Mouse (Mus musculus): ENCODE measurements at regions not wholly inside any gene's neighbourhood (a gene's known extent, or its start where the extent isn't known, plus 50 kb on each side); places are given as distances from the start of the nearest gene placed in this dataset.

DNA sequence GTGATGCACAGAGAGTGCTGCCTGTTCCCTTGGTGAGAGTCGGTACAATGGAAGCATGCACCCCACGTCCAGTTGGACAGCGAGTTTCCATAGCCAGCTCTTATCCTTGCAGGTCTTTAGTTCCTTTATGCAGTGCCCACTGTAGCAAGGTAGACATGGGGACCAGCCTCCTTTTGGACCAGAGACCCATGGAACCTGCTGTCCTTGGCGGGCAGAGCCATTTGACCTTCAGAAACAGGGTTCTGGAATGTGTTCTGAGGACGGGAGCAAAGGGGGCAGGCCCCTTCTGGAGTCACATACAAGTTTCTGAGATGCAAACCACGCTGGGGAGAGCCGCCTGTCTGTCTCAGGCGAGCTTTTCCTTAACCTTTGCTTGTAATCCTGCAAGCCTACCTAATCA, 188.1 kb downstream of the Emx2 start:
- no peak for DNase-seq (ENCODE audit: low spot score in 2 of 2)

DNA sequence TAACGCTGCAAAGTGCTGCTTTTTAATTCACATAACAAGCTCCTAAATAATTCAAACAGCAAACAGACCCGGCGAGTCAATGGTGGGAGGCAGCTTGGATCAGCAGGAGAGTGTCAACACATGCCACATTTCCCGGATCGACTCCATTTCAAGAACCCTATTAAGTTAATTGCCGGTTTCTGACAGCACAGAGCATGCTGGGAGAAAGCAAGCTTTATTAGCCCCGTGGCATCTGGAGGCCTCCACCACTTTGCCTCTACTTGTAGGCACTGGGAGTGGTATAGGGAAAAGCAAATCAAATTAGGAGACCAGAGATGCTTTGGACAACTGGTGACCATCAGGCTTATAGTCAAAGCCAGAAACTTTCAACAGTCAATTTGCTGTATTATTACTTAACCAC, 188.5 kb downstream of the Emx2 start:
- no peak for DNase-seq (ENCODE audit: low spot score in 2 of 2)

DNA sequence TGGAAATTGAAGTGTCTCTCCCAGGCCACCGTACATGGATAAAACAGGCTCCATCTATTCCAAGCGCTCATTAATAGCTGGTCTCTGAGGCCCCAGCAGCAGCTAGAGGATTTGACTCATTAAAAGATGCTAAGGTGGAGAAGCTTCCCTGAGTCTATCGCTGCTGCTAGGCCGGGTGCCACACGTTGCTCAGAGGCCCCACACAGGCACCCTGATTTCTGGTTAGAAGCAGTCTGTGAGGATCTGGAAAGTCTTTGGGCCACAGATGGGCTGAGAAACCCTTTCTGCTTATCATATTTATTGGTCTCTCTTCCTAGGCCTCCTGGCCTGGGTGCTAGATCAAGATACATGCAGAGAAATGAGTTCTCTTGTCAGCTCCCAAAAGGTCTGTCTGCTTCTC, 191.2 kb downstream of the Emx2 start:
- no peak for DNase-seq (ENCODE audit: low spot score in 2 of 2)

DNA sequence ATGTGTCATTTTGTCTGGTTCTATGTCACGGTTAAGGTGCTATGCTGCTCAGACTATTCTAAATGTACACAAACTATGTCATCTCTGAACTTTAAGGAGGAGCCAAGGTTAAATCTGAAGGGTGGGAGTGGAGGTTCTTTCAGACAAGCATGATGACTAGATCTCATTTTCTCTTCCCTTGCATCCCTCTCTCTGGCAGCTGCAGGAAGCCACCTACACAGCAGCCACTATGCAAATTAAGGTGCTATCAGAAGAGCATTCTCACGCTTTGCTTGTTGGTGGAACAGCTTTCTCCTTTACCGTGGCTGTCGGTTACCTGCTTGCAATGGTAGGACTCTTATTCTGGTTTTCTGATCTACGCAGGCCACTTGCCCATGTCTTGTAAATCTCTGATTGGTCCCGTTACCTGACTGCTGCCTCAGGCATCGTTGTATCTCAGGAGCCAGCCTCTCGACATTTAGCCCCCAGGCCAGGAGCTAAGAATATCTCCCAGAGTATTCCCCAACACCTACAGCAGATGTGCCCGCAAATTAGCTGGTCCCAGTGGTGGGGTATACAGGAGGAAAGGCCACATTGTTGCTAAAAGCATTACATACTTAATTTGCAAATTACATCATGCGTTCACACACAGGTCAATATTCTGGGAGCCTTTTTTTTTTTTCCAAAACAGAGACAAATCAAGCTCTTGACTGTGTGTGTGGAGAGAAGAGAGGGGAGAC, 192.6 kb downstream of the Emx2 start:
- DNase-seq (ENCODE audit: low spot score in 2 of 2): no peak

DNA sequence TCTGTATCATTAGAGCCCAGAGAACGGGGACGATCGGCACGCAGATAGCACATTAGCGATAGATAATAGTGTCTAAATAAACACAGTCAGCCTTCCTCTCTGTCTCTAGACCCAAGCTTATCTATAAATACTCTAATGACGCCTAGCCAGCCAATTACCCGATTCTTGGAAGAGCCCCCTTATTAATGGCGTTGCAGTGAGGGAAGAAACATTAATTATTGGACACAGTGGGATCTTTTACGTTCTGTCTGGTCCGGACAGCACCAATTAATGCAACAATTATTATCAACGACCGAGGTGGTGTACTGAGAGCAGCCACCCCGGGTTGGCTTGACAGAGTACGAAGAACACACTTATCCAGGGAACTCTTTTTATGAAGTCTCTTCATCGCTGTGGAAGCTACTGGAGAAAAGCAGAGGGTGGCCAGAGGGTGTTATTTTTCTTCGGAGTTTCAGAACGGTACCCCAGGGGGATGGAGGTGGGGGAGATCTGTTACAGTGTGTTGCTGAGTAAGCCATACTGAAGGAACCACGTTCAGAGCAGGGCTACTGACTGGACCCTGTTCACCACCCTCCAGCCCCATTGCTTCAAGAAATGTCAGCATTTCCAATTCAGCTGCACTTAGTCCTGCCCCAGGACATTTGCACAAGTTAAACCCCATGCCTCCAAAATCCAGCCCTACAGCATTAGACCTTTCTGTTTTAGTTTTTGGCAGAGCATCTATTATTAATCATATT, 195.6 kb downstream of the Emx2 start:
- no peak for DNase-seq (ENCODE audit: low spot score in 2 of 2)

DNA sequence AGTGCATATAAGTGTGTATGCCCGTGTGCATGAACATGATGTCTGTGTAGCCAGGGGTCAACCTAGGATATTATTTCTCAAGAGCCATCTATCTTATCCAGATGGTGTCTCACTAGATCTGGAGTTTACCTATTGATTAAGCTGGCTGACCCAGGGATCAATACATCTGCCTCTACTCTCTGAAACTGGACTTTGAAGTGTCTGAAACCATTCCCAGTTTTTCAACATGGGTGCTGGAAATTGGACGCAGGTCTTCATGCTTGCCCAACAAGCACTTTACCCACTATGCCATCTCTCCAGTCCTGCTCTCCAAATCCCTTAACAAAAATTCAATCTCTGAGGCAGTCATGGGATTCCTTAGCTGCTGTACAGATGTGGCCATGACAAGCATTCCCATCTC, 197.1 kb downstream of the Emx2 start:
- no peak for DNase-seq (ENCODE audit: low spot score in 2 of 2)

DNA sequence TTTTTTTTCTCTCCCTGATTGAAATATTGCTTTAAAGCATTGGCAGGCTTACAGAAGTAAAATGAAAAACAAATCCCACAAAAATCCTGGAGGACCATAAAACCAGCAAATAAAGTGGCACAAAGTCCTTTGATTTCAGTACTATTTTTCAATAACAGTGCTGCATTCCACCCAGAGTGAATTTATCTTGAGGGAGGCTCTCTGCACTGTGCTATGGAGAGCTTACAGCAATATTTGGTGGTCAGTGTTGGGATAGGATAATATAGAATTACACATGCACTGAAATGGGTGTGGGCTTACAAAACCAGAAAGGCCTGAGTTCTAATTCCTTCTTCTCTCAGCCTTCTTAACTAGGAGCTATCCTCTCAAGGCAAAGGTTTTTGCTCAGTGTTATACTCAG, 211.6 kb downstream of the Emx2 start:
- DNase-seq (ENCODE audit: low spot score in 2 of 2): no peak

DNA sequence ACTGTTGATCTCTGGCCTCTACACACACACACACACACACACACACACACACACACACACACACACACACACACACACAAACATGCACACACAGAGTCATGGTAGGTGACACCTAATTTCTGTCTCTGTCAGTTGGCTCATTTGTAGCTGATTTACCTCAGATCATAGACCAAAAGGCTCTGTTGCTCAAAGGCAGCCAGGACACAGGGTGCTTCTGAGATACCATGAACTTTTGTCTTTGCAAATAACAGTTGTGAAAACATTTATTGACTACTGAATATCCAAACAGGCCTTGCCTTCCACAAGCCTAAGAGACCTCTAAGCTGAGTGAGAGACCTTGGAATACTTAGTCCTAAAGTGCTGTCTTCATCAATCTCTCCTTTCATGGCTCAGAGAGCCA, 215.4 kb downstream of the Emx2 start:
- DNase-seq (ENCODE audit: low spot score in 2 of 2): no peak

DNA sequence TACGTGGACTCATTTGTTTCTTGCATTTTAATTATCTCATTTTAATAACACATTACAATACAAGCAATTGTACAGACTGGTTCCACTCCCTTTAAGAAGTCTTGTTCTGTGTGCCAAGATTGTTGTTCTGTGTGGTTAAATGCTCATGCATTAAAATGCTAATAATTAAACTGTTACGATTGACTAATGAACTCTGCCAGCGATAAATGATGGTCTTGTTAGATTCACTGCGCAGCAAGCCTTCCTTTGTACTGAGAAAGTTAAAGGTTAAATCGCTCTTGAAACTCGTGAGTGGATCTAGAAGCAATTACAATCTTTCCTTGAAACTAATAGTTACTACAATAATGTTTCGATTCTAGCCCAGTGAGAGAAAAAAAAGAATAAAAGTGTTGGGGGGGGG, 221.0 kb downstream of the Emx2 start:
- DNase-seq (ENCODE audit: low spot score in 2 of 2): no peak

DNA sequence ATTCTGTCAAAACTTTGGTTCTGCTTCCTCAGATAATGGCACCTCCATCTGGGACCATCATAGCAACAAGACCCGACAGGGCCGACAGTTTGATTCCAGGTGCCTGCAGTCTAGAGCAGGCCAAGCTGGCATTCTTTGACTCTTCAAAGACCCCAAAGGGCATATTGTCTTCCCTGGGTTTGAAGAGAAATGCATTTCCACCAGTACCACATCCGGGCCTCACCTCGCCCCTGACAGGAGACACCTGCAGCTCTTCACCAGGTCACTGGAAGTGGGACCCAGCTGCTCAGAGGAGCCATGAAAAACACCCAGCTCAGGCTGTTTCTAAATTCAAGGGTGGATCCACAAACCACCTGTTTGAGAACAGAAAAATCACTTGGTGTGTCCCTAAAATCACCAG, 222.2 kb downstream of the Emx2 start:
- no peak for DNase-seq (ENCODE audit: low spot score in 2 of 2)

DNA sequence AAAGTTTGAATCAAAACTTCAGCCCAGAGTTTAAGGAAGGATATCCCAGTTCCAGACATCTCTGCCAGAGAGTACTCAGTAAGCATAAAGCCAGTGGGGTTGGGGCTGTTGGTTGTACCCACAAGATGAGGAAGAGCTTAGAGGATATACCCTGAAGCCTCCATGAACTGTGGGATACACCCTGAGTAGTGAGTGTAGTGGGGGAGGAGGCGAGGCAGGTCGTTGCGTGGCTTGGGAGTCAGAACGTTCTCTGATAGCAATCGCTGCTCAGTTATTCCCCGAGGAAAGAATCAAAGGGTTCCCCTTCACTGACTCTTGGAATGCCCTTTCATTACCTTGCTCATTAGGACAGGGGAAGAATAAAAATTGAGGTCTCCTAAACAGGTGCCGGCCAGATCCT, 226.1 kb downstream of the Emx2 start:
- no peak for DNase-seq (ENCODE audit: low spot score in 2 of 2)

DNA sequence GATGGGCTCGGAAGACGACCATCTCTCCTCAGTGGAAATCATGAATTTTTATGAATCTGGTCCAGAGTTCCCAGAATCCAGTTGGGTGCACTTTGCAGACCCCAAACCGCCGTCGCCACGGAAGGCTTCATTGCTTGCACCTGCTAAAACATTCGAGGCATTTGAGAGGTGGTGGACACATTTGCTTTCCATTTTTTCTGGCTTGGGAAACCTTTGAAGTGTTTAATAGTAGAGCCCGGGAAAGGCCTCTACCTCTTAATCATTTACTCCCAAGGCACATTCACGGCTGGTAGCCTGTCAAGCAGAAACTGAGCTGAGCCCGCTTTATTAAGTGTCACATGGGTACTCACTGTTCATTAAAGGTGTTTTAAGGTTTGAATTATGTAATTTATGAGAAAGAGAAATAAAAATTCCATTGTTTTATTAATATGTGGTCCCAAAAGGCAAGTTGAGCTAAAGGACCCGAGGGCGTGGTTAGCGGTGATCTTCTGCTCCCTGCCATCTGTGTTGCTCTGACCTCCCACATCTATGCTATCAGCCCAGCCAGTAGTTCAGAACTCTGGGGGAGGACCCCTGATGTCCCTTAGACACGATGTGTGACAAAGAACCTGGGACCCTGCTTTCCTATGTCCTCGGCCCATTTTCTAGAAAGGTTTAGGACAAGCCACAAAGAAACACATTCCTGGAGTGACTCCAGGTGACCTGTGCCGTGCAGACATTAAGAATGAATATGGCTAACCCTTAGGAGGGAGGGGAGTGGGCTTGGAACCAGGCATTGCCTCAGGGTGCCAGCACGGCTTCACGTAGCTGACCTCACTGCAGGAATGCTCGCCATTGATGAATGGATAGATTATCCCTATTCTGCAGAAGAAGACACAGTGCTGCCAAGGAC, 227.9 kb downstream of the Emx2 start:
- DNase-seq (ENCODE audit: low spot score in 2 of 2): no peak

DNA sequence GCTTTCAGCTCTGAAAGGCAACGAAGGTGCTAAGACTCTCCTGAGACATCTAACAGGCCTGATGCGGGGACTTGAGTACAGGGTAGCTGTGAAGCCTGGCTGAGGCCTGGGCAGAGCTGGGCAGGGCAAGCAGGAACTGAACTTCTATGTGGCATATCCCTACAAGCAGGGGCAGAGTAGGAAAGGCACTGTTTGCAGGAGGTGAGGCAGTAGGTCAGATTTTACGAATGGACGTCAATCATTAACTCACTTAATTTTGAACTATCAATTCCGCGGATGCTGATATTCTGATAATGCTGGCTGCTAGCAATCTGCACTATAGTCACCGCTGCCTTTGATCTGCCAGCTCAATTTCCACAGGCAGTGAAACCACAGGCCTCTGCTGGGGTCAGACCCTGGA, 229.0 kb downstream of the Emx2 start:
- no peak for DNase-seq (ENCODE audit: low spot score in 2 of 2)

DNA sequence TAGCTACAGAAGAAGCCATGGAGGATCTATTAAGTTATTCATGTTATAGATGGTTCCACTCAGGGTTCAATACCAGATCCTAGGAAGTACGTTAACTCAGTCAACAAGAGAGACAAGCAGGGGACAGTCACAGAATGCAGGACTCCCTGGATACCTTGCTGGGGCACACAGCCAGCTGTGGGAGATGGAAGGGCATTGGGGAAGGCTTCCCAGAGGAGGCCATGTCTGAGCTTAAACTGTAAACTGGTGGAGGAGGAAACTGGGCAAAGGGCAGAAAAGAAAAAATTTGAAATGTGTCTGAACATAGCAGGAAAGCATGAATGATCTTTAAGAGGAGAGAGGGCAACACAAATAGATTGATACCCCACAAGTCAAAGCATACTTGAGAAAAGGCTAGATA, 229.5 kb downstream of the Emx2 start:
- no peak for DNase-seq (ENCODE audit: low spot score in 2 of 2)

DNA sequence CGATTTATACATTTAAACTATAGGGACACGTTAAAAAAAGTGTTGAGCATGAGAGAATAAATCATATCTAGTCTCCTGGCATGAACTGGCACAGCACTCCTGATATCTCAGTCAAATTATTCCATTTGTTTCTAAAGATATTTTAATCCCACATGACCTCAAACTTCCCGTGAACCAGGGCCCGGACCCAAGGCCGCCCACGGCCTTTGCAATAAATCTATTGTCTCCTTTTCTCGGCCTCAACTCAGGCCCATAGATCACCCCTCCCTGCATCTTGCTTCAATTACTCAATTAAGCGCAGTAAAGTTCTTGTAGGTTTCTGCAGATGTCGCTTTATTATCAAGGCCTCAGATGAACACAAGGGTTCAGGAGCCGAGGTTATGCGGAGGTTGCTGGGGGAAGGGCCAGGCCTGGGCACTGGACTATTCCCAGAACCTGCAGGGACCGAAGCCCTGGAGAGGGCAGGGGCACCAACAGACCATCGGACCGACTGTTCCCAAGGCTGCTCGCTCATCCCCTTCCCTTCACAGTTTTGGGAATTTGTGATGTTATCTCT, 233.4 kb downstream of the Emx2 start:
- no peak for DNase-seq (ENCODE audit: low spot score in 2 of 2)

DNA sequence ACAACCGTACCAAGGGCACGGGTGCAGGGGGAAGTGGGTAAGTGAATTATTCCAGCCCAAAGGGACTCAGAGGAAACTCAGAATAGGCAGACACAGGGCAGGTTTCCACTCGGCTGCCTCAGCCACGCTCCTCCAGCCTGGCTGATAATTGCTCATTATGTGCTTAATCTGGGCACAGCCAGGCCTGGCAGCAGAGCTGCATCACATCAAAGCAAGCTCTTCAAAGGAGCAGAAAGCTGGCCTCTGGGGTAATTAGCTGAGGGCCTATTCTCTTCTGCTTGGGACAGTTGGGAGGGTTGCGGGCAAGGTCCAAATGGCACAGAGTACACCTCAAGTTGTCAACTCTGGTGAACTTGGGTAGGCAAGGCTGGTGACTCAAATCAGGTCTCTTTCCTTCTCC, 239.5 kb downstream of the Emx2 start:
- DNase-seq (ENCODE audit: low spot score in 2 of 2): no peak

DNA sequence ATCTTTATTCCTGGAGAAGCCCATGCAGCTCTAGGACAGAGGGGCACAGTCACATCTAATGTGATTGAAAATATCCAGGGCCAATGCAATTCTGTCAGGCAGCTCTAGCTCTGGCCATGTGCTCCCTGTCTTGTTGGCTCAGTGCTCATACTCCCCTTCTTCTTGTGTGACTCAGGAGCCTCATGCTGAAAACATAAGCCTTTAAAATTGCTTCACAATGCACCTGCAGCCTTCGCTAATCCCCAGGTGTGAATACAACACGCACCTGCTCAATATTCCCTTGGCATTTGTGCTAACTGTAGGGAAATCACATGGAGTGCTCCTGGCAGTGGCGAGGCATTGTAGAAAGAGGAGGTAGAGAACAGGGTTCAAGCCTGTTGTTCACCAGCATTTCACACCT, 242.0 kb downstream of the Emx2 start:
- no peak for DNase-seq (ENCODE audit: low spot score in 2 of 2)

DNA sequence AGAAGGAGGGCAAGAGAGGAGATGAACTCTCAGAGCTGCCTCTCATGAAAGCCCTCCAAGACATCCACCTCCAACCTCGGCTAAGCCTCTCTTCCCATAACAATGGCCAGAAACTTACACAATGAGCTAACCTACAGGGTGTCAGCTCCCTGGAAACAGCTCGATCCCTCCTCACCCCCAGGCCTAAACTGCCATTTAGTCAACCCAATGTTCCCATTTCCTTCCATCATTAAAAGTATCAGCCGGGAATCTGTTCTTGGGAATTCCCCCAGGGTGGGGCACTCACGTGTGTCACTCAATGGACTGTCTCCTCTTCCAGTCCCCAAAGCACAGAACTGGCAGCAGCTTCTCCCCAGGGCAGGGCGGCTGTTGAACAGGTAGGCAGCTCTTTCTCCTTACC, 236.3 kb downstream of the Rab11fip2 start:
- DNase-seq (ENCODE audit: low spot score in 2 of 2): no peak

DNA sequence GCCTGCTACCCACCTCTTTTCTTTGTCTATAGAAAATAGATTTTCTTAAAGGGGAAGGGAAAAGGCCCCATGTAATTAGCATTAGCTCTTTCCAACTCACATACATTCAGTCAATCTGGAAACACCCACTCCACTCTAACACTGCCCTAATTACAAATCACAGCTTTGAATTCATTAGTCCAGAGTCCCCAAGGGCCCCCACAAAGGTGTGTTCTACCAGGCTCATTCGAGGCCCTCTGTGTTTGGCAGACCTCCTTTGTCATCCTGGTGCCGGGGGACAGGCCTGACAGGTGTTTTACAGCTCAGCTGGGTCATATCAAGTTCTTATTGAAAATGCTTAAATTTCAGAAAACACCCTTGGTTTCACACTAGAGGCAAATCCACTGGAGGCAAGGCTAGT, 234.3 kb downstream of the Rab11fip2 start:
- no peak for DNase-seq (ENCODE audit: low spot score in 2 of 2)

DNA sequence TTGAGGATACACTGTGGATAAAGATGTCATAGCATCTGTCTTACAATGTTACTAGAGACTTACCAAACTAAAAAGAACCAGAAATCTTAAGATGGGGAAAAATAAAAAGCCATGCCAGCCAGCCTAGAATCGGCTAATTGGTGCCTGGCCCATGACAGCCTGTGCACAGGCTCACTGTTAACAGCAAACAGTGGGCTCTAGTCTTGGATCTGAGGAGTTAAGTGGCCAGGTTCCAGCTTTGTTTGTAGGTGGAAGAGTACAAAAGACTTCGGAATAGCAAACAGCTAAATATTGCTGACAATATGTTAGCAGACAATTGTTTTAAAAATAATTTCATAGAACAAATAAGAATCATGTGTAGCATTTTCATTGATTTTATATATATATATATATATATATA, 228.4 kb downstream of the Rab11fip2 start:
- no peak for DNase-seq (ENCODE audit: low spot score in 2 of 2)

DNA sequence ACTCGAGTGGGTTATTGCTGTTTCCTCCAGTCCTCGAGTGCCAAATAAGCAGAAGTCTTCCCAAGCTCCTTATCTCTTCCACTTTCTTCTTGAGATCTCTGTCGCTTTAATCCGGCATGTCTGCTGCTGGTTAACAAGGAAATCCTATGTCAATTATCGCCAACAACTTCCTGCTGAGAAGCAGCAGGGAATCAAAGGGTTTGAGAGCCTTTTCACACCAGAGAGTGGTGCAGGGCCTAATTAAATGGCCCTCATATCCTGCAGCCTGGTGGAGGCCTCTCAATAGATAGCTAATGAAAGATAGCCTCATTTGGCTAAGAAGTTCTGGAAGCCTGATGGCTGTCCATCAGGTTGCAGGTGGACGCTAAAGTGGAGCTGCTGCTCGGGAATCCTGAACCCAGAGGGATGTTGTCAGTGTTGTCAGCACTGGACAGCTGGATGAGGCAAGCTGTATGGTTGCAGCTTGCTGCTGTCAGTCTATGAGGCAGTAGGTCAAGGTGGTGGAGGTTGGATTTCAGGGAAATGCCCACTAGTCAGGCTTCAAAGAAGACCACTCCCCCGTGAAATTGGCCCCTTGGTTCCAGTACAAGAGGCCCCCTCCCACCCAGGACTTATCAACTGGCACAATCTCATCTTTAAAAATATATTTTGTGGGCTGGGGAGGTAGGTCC, 225.5 kb downstream of the Rab11fip2 start:
- no peak for DNase-seq (ENCODE audit: low spot score in 2 of 2)

DNA sequence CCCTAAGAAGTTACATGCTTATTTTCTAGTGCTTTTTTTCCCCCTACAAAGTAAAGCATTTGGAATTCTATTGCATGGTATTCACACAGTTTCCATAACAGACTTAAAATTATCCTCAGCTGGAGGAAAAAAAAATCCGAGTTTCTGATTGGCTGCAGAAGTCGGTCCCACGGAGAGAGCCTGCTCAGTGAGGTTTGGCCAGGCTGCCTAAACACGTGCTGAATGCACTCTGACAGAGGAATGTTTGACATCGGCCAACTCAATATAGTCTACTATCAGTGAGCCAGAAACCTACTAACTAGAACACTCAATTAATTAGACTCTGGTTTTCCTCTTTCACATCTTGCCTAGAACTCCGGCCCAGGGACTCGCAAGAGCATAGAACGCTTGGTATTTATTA, 204.9 kb downstream of the Rab11fip2 start:
- no peak for DNase-seq (ENCODE audit: low spot score in 2 of 2)

Measured in urinary bladder, postnatal 4 days (tissue).